Mouse (Mus musculus): ENCODE measurements at regions not wholly inside any gene's neighbourhood (a gene's known extent, or its start where the extent isn't known, plus 50 kb on each side); places are given as distances from the start of the nearest gene placed in this dataset.
"Not testable (repeated sequence)": the region's sequence is repeated elsewhere in the genome, so short reads cannot be mapped to it uniquely, and the experiment has no call there.

DNA sequence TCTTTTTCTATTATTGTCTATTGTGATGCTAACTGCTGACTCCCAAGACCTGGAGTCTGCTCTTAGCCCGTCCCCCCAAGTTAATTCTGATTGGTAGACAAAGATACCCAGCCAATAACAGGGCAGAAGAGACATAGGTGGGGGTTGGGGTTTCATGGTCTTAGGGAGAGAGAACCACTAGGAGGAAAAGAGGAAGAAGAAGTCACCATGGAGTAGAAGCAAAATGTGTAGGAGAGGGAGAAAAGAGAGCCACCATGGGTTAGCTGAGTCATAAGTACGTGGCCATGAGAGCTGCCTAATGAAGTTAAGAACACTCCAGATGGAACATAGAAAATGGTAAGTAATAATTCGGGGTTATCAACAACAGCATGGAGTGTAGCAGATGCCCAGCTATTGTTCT lies 539.6 kb upstream of the Slc8a1 start:
- Histone ChIP-seq H3K36me3 (replicated peaks; ENCODE audit: control insufficient read depth, insufficient read depth, low read length) (no peaks in the 10 kb centered on the region), H3K9me3 (replicated peaks; ENCODE audit: control insufficient read depth, low read length) (no peaks in the 10 kb centered on the region), H3K4me1 (ENCODE audit: control insufficient read depth, insufficient read depth) (no peaks in the 10 kb centered on the region), H3K4me3 (ENCODE audit: low read depth, low read length) (no peak overlapping the region), H3K4me2 (ENCODE audit: low read depth, low read length) (no peak overlapping the region), H3K9ac (replicated peaks; ENCODE audit: low read depth, low read length) (no peak overlapping the region), H3K27me3 (ENCODE audit: control insufficient read depth, insufficient read depth, low read length) (no peaks in the 10 kb centered on the region), H3K27ac (ENCODE audit: low read depth) (no peak overlapping the region)
- TF ChIP-seq EP300 (IDR thresholded peaks at IDR 0.05; ENCODE audit: low read depth), result no peak
- no peak for TF ChIP-seq CTCF (IDR thresholded peaks at IDR 0.05; ENCODE audit: low read depth)
- DNase-seq (ENCODE audit: low spot score) (no peak), ATAC-seq (ENCODE audit: insufficient read depth, low read depth) (no peak)
- 73% methylated on average over 3 of the region's 3 CpGs for WGBS

DNA sequence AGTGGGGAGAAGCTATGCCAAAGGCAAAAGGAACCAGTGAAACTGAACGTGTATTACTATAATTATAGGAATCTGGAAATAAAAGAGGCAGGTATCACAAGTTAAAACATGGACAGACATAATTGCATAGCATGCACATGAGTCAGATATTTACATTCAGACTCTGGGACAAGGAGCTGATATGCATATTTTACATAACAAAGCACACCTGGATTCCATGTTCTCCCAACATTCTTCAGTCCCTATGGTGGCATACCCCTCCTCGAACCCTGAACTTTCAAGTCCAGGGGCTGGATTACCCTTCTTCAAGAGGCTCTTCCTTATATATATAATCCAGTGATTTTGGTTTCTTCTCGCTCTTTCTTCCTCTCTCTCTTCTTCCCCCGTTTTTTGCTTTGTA lies 535.8 kb upstream of the Slc8a1 start:
- H3K36me3 ChIP-seq (replicated peaks; ENCODE audit: control insufficient read depth, insufficient read depth, low read length), result no peaks in the 10 kb centered on the region
- TF ChIP-seq EP300 (IDR thresholded peaks at IDR 0.05; ENCODE audit: low read depth) (no peak), CTCF (IDR thresholded peaks at IDR 0.05; ENCODE audit: low read depth) (no peak)
- no peak overlapping the region for H3K27ac ChIP-seq (ENCODE audit: low read depth)
- H3K27me3 ChIP-seq (ENCODE audit: control insufficient read depth, insufficient read depth, low read length), result no peaks in the 10 kb centered on the region
- ATAC-seq (ENCODE audit: insufficient read depth, low read depth), result no peak
- 75% methylated on average over 4 of the region's 4 CpGs for WGBS
- no peak overlapping the region for H3K9ac ChIP-seq (replicated peaks; ENCODE audit: low read depth, low read length)
- H3K4me2 ChIP-seq (ENCODE audit: low read depth, low read length), result no peak overlapping the region
- no peak overlapping the region for H3K4me3 ChIP-seq (ENCODE audit: low read depth, low read length)
- no peaks in the 10 kb centered on the region for H3K4me1 ChIP-seq (ENCODE audit: control insufficient read depth, insufficient read depth)
- no peak for DNase-seq (ENCODE audit: low spot score)
- no peaks in the 10 kb centered on the region for H3K9me3 ChIP-seq (replicated peaks; ENCODE audit: control insufficient read depth, low read length)

DNA sequence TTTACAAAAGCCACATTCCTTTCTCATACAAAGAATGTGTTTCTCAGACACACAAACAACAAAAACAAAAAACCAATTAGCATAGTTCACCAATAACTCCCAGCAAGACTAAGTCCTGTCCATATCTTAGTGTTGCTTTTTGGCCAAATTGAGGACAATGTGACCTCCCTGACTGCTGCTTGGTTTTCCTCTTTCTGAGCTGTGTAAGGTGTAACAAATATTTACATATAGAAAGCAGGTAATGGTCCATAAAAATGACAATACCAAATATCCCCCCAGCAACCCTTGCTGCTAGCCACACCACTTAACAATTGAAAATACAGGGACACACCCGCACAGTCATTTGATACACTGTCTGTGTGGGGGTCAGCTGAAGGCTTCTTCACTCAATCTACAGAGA lies 534.7 kb upstream of the Slc8a1 start:
- Histone ChIP-seq H3K9me3 (replicated peaks; ENCODE audit: control insufficient read depth, low read length) (no peaks in the 10 kb centered on the region), H3K9ac (replicated peaks; ENCODE audit: low read depth, low read length) (no peak overlapping the region), H3K27ac (ENCODE audit: low read depth) (no peak overlapping the region), H3K4me3 (ENCODE audit: low read depth, low read length) (no peak overlapping the region), H3K4me2 (ENCODE audit: low read depth, low read length) (no peak overlapping the region), H3K27me3 (ENCODE audit: control insufficient read depth, insufficient read depth, low read length) (no peaks in the 10 kb centered on the region), H3K4me1 (ENCODE audit: control insufficient read depth, insufficient read depth) (no peaks in the 10 kb centered on the region), H3K36me3 (replicated peaks; ENCODE audit: control insufficient read depth, insufficient read depth, low read length) (no peaks in the 10 kb centered on the region)
- WGBS, result 80% methylated on average over 1 of the region's 1 CpGs
- TF ChIP-seq CTCF (IDR thresholded peaks at IDR 0.05; ENCODE audit: low read depth) (no peak), EP300 (IDR thresholded peaks at IDR 0.05; ENCODE audit: low read depth) (no peak)
- no peak for DNase-seq (ENCODE audit: low spot score)
- ATAC-seq (ENCODE audit: insufficient read depth, low read depth), result no peak

DNA sequence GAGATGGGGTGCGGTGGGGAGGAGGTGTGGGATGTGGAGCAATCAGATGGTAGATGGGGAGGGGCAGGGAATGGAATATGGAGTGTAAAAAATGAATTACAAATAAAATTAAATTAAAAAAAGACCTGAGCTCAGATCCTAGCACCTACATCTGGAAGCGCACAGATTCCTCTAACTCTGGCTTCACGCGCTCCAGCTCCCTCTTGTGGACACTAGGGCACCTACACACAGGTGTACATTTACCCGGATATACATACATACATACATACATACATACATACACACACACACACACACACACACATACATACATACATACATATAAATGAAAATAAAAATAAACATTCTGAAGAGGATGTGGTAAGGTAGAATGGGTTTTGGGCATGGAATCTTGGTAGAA lies 528.7 kb upstream of the Slc8a1 start:
- not testable (repeated sequence) for DNase-seq (ENCODE audit: low spot score); H3K4me2 ChIP-seq (ENCODE audit: low read depth, low read length); ATAC-seq (ENCODE audit: insufficient read depth, low read depth); H3K27ac ChIP-seq (ENCODE audit: low read depth); H3K9me3 ChIP-seq (replicated peaks; ENCODE audit: control insufficient read depth, low read length); H3K36me3 ChIP-seq (replicated peaks; ENCODE audit: control insufficient read depth, insufficient read depth, low read length); H3K4me1 ChIP-seq (ENCODE audit: control insufficient read depth, insufficient read depth); H3K9ac ChIP-seq (replicated peaks; ENCODE audit: low read depth, low read length); H3K4me3 ChIP-seq (ENCODE audit: low read depth, low read length); H3K27me3 ChIP-seq (ENCODE audit: control insufficient read depth, insufficient read depth, low read length)
- WGBS, result 94% methylated on average over 5 of the region's 5 CpGs

DNA sequence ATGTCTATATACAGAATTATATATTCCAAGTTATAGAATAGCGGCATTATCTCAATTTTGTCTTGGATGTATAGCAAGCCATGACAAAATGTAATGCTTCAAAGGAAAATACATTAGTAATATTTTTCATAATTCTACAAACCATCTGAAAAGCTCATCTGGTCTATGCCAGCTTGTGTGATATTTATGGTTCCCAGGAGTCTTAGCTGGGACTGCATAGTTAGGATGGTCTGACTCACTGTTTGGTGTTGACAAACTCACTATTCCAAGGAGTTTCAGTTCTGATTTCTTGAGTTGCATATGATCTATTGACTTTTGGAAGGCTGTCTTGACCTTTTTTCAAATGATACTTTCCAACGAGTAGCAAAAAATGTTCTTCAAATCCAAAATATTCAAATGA lies 514.2 kb upstream of the Slc8a1 start:
- 82% methylated on average over 2 of the region's 2 CpGs for WGBS
- Histone ChIP-seq H3K27ac (ENCODE audit: low read depth) (no peak overlapping the region), H3K27me3 (ENCODE audit: control insufficient read depth, insufficient read depth, low read length) (no peaks in the 10 kb centered on the region), H3K4me1 (ENCODE audit: control insufficient read depth, insufficient read depth) (no peaks in the 10 kb centered on the region), H3K9ac (replicated peaks; ENCODE audit: low read depth, low read length) (no peak overlapping the region), H3K9me3 (replicated peaks; ENCODE audit: control insufficient read depth, low read length) (no peaks in the 10 kb centered on the region), H3K36me3 (replicated peaks; ENCODE audit: control insufficient read depth, insufficient read depth, low read length) (no peaks in the 10 kb centered on the region), H3K4me2 (ENCODE audit: low read depth, low read length) (no peak overlapping the region), H3K4me3 (ENCODE audit: low read depth, low read length) (no peak overlapping the region)
- no peak for DNase-seq (ENCODE audit: low spot score)
- no peak for ATAC-seq (ENCODE audit: insufficient read depth, low read depth)
- TF ChIP-seq EP300 (IDR thresholded peaks at IDR 0.05; ENCODE audit: low read depth) (no peak), CTCF (IDR thresholded peaks at IDR 0.05; ENCODE audit: low read depth) (no peak)

DNA sequence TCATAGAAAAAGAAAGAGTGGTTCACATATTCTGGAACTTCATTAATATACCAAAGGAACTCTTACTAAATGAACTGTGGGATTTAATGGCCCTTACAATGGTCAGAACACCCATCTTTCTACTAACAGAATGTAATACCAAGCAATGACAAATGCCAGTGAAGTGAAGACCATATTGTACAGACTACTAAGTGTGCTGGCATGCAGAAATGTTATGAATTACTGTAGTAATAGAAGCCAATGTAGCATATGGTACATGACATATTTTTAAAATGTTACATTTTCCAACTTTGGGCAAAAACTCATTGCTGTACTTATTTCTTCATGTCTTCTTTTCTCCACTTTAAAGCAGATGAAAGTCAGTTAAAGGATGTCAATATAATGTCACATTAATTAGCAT lies 513.7 kb upstream of the Slc8a1 start:
- H3K36me3 ChIP-seq (replicated peaks; ENCODE audit: control insufficient read depth, insufficient read depth, low read length), result no peaks in the 10 kb centered on the region
- no peaks in the 10 kb centered on the region for H3K9me3 ChIP-seq (replicated peaks; ENCODE audit: control insufficient read depth, low read length)
- DNase-seq (ENCODE audit: low spot score) (no peak), ATAC-seq (ENCODE audit: insufficient read depth, low read depth) (no peak)
- no peak overlapping the region for H3K4me2 ChIP-seq (ENCODE audit: low read depth, low read length)
- TF ChIP-seq CTCF (IDR thresholded peaks at IDR 0.05; ENCODE audit: low read depth) (no peak), EP300 (IDR thresholded peaks at IDR 0.05; ENCODE audit: low read depth) (no peak)
- no peak overlapping the region for H3K9ac ChIP-seq (replicated peaks; ENCODE audit: low read depth, low read length)
- H3K4me1 ChIP-seq (ENCODE audit: control insufficient read depth, insufficient read depth), result no peaks in the 10 kb centered on the region
- H3K27ac ChIP-seq (ENCODE audit: low read depth), result no peak overlapping the region
- H3K4me3 ChIP-seq (ENCODE audit: low read depth, low read length), result no peak overlapping the region
- H3K27me3 ChIP-seq (ENCODE audit: control insufficient read depth, insufficient read depth, low read length), result no peaks in the 10 kb centered on the region

Measured in heart, postnatal 0 days (tissue).